Mouse (Mus musculus) adrenal gland, adult 2 months (tissue): ENCODE results near the gene Prkca. TPM values are rescaled to one million over a fixed set of nuclear protein-coding genes. Genes with fewer than 3 reads are reported as not detected.

Experiments
- DNase-seq: peaks from one replicate; pipeline ENCODE4 v3.0.0; 2021
- polyA plus RNA-seq: library from polyadenylated mRNA; depleted of rRNA; stranded (reverse); fragments of >200 nt; gene quantifications from 2 replicates; pipeline ENCODE4 v1.2.3, GENCODE M21; 2012
- total RNA-seq, 2 experiments: library from RNA; stranded (reverse); gene quantifications; 2 replicates each; pipeline ENCODE4 v1.2.3; 2021

Gene Prkca
- total and polyA plus RNA-seq, 3 experiments = 1.3 to 9.7 (median 8.5) TPM

DNA sequence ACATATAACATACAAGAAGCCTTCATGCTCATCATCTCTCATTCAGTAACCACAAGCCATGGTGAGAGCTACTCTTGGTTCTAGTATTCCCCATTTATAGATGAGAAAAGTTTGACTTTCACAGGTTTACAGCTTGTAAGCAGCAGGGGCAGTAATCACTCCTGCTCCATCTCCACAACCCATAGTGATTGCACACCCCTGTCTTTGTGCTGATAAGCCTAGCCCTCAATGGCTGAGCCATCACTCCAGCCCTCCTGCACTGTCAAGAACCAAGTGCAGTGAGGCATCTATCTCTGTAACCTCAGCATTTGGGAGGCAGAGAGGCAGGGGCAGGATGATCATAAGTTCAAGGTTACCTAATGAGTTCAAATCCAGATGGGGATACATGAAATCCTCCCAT, 48.4 kb downstream of the Prkca start:
- no peak for DNase-seq

DNA sequence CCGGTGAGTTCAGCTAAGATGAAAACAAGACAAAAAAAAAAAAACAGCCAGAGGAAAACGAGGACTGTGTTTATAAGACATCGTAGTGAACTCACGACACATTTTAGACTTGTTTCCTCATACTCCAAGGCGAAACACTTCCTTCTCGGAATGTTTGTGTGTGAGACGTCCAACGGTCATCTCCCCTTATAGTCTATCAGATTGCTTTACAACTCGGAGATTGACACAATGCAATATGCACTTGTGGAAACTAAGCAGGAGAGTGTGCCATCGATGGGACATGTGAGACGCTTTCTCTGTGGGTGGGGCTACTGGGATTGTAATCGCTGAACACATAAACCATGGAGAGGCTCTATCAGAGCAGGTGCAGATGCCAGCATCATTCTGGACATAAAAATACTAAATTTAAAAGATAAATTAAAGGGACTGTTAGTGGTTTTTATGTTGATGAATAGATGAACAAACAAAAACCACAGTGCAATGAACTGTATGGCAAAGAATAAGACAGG, 49.4 kb downstream of the Prkca start:
- no peak for DNase-seq

- no peak for DNase-seq
These were observed 49.9 kb downstream of the Prkca start for GRCm38 (mm10) chr11:108293843-108294242.

DNA sequence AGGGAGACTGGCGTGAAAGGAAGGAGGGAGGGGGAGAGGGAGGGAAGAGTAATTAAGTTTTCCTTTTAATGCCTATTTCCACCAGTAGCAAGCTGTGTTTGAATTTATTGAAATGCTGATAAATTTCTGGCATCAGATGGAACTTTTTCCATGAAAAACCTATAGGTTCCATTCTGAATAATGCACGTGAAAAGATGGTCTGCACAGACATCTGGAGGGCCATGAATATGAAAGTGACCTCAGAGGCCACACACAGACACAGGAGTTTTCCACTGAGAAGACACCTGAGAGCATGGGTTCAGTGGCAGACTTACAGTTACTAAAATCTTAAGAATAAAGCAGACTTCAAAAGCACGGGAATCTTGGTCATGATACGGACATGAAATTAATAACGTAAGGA, 54.5 kb downstream of the Prkca start:
- no peak for DNase-seq

GRCm38 (mm10) chr11:108287321-108287720, 56.4 kb downstream of the Prkca start:
- no peak for DNase-seq

- DNase-seq = no peak
These were observed 58.7 kb downstream of the Prkca start for GRCm38 (mm10) chr11:108285046-108285445.

DNA sequence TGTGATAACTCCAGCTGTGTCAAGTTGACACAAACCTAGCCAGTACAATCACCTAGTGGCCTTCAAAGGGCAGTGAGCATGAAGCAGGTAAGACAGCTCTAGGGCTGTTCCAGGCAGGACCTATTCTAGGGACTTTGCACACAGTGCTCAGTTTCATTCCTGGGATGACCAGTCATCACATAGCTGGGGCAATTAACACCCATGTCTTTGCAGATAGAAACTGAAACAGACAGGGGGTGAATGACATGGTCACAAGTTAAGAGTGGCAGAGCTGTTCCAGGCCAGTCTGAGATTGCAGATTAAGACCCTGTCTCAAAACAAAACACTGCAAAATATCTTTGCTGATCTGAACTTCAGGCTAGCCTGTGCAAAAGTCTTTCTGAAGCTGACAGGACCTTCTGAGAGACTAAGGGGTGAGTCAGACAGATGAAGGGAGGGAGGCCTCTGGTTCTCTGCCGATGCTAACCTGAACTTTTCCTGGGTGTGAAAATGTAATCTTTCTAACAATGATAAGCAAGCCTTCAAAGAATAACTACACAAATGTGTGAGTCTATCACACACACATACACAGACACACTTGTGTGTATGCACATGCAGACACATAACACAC, 60.8 kb downstream of the Prkca start:
- DNase-seq = no peak

DNA sequence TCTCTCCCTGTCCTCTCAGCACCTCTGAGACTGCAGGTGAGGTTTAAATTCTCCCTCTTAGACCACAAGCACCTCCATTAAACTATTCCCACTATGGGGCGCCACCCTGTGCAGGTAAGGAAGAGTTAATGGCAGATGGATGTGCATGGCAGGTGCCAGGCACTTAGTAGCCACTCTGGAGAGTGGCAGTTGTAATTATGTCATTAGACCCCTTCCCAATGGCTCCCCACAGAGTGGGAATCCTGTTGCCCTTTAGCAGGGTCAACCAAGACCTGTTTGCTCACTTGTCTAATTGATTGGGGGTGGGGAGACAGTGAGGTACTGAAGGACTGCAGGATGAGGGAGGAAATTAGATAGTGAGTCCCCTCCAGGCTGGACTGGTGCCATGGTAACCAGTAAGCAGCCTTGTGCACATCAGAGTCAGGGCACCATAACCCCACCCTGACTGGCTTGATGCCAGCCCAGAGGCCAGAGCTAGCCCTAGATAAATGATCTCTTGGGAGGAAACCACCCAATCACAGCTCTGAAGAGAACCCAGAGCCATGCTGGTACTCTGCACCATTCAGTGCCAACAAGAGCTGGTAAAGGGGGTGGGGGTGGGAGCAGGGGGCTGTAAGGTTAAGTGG, 63.9 kb downstream of the Prkca start:
- DNase-seq = no peak

DNA sequence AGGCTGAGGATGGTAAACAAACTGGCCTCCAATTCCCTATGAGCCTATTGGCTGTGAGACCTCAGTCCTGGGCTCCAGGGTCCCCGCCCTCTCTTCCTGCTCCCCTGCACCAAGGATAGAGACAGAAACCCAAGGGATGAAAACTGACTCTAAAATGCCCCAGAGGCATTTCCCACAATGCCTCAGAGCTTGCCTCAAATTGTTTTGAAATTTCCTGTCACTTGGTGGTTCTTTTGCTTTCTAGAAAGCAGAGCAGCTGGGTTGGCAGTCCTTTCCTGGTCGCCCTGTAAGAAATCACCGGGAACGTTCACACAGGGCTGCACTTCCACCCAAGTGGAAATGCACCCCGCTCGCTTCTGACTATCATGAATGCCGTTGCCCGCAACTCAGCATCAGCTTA, 66.6 kb downstream of the Prkca start:
- DNase-seq = no peak

- no peak for DNase-seq
These were observed 67.6 kb downstream of the Prkca start for GRCm38 (mm10) chr11:108276148-108276547.

DNA sequence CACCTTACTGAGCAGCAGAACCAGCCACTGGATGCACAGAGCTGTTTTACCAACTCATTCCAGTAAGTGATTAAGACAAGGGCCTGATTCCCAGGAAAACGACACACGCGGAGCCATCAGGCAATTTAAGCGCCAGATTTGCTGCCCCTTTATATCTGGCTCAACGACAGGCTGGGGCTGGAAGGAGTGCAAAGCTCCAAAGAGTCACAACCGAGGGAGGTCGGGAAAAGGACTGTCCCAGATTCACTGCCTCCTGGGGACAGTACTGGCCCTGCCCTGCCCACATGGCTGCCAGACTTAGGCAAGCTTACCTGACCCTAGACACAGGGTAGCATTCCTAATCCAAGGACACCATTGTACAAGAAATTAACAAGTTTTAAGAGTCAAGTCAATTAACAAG, 69.7 kb downstream of the Prkca start:
- no peak for DNase-seq

GRCm38 (mm10) chr11:108273415-108273965, 70.2 kb downstream of the Prkca start:
- no peak for DNase-seq

DNA sequence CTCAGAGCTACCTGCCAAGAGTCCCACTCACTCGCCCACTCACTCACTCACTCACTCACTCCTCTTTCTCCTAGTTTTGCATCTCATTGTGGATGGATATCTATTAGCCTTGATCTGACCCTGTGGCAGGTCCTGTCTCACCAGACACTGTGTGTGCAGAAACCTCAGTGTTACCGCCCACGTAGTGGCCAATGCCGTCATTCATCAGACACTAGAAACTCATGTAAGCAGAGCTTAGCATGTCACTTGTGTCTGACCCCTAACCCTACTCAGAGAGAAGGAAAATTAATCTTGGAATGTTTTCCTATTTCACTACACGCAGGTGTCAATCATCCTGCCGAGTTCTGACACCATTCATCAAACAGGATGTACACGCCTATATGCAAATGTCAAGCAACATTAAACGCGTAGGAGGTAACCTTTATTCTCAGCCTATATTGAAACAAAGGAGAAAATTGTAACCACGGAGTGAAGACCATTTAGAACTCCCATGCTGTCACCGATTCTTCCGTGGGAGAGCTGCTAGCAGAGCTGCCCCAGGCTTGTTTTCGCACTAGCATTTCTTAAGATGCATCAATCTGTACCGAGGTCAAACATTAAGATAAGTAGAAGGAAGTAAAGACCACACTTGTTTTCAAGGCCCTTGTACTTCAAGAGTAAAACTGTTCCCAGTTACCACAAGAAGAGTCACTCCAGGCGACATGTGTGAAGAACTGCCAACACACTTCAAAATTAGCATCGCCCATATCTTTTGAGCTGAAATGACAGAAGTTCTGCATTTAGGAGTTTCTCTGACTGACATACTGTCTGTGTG, 70.9 kb downstream of the Prkca start:
- no peak for DNase-seq

DNA sequence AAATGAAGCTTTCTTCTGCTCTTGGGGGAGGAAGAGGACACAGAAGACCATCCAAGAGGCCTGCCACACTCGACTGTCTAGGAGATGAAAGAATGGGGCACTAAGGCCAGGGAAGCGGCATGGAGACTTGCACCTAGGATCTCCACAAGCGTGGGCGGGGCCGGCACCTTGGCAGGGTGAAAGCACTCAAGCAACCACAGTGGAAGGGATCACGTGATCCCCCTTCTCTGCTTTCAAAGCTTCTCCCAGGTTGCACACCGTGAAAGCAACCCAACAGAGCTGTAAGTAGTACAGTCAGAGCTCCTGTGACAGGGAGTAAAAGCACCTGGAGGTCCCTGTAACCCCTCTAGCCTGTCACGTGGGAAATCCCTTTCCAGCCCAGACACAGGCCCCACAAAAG, 72.4 kb downstream of the Prkca start:
- no peak for DNase-seq

- no peak for DNase-seq
These were observed 74.2 kb downstream of the Prkca start for GRCm38 (mm10) chr11:108269516-108269915.

- no peak for DNase-seq
These were observed 75.1 kb downstream of the Prkca start for GRCm38 (mm10) chr11:108268421-108269322.

DNA sequence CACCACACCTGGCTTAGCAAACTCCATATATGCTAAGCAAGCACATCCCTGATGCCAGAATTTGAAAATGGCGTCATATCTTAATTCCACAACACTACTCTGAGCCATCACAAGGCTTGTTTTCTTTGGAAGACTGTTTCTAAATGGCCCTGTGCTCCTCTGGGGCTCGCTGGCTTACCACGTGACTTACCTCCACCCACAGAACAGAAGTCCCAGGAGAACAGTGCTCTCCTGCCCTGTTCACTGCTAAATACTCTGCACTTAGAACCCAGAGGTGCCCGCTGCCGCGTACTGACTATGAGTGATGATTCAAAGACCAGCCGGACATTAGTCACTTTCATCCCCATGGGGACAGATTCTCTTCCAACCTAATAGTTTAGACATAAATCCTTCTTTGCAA, 75.9 kb downstream of the Prkca start:
- no peak for DNase-seq

DNA sequence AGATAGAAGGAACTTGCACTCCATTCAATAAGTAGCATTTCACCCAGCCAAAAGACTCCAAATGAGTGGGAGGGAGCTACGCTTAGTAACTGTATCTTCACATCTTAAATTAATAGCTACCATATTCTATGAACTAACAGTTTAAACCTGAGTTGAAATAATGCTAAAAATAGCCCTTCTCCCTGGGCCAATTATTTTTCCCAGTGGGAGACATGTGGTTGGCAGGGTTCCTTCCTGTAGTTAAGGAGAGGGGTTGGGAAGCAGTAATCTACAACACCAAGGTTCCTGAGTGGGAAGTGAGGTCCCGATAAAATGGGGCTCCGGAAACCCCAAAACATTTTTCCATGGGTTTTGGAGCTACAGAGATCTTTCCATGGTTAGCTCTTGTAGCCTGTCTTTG, 76.7 kb downstream of the Prkca start:
- no peak for DNase-seq

- no peak for DNase-seq
These were observed 79.9 kb downstream of the Prkca start for GRCm38 (mm10) chr11:108263868-108264267.

GRCm38 (mm10) chr11:108263406-108263805, 80.3 kb downstream of the Prkca start:
- no peak for DNase-seq

DNA sequence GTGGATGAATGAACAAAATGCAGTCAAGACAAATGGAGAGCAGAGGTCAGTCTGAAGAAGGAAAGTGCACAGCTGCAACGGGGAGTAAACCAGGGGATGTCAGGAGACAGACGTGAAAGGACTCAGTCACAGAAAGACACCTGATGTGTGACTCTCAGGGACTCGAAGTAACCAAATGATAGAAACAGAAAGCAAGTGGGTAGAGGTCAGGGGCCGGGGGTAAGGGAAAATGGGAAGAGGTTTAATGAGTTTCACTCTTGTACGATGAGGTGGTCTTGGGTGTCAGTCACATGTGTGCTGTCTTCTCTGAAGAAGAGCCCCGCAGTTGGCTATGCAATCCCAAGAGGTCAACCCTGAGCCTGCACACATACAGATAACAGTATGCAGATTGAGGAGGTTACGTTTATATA, 82.0 kb downstream of the Prkca start:
- DNase-seq = no peak
